Mouse (Mus musculus) kidney, embryonic 16.5 days (tissue): Measurements from ENCODE around the gene Ugt1a7c. TPM values are rescaled to one million over a fixed set of nuclear protein-coding genes. Genes with fewer than 3 reads are reported as not detected.
"Not testable (repeated sequence)": the region's sequence is repeated elsewhere in the genome, so short reads cannot be mapped to it uniquely, and the experiment has no call there.

Experiments used
- ATAC-seq: fragments of 200-750 bp; cut with Nextera tagmentation; 2 replicates; pipeline ENCODE4 v1.8.0; 2017; ENCODE audit warnings: moderate TSS enrichment; ENCODE audit not compliant: low FRiP score, low TSS enrichment
- H3K27ac ChIP-seq: fragments of 300-500 bp; sonication (generic); 2 replicates; pipeline ENCODE4 v1.5.1; 2014; ENCODE audit warnings: low read length
- H3K27me3 ChIP-seq: fragments of 300-500 bp; sonication (generic); 2 replicates; pipeline ENCODE4 v1.6.1; 2014; ENCODE audit warnings: low read length, control low read depth, mixed read lengths; ENCODE audit not compliant: insufficient read depth
- H3K36me3 ChIP-seq: fragments of 300-500 bp; sonication (generic); 2 replicates; pipeline ENCODE4 v1.6.1; 2014; ENCODE audit warnings: low read length, control low read depth, mixed read lengths; ENCODE audit not compliant: insufficient read depth
- H3K4me1 ChIP-seq: fragments of 300-500 bp; sonication (generic); 2 replicates; pipeline ENCODE4 v1.6.1; 2014; ENCODE audit warnings: low read length, control low read depth, mixed read lengths; ENCODE audit not compliant: insufficient read depth
- H3K4me2 ChIP-seq: fragments of 300-500 bp; sonication (generic); replicated peaks from 2 replicates; pipeline ENCODE4 v1.6.1; 2014; ENCODE audit warnings: low read depth, low read length
- H3K4me3 ChIP-seq: fragments of 300-500 bp; sonication (generic); 2 replicates; pipeline ENCODE4 v1.5.1; 2014; ENCODE audit warnings: mild to moderate bottlenecking, low read length
- H3K9ac ChIP-seq: fragments of 300-500 bp; sonication (generic); replicated peaks from 2 replicates; pipeline ENCODE4 v1.6.1; 2014; ENCODE audit warnings: low read length
- H3K9me3 ChIP-seq: fragments of 300-500 bp; sonication (generic); 2 replicates; pipeline ENCODE4 v1.6.1; 2016; ENCODE audit warnings: low read length, control low read depth
- WGBS: fragments of 180-500 bp; shearing (Covaris S2); extraction: QIAGEN DNeasy Blood & Tissue Kit; methylation state at CpG from one replicate; pipeline ENCODE4 v1.1.7; 2014; 5-methylcytosine and 5-hydroxymethylcytosine counted together
- polyA plus RNA-seq: library from polyadenylated mRNA; unstranded; fragments of >200 nt; fragmentation: Nextera tagmentation; extraction: Ambion mirVana; gene quantifications from 2 replicates; pipeline ENCODE4 v1.2.1, GENCODE M21; 2015

Gene Ugt1a7c
- polyA plus RNA-seq, 1 experiment from 2014 or later: 10.9 TPM

DNA sequence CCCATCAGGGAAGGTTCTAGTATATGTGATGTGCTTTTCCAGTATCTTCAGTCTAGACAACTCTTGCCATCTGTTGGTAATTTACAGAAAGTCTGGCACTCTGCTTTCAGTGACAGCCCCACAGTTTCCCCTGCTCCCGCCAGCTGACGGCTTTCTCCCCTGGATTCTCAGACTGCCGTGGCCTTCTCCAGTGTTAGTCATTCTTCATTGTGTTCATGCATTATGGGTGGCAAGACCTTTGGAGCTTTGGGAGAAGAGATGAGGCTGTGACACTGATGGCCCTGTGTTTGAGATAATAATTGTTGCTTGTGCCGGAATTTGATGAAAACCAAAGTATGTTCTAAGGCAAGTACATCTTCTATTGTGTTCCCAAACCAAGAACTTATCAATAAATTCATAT, 123.7 kb downstream of the Ugt1a7c start:
- 50% methylated on average over 4 of the region's 4 CpGs for WGBS
- no peak overlapping the region for H3K4me2 ChIP-seq

GRCm38 (mm10) chr1:88219054-88219453, 124.2 kb downstream of the Ugt1a7c start:
- Histone ChIP-seq H3K27me3 (no peaks in the 10 kb centered on the region), H3K9me3 (peaks cover 35% of the 10 kb centered on the region), H3K4me3 (no peak overlapping the region), H3K27ac (no peak overlapping the region), H3K4me2 (no peak overlapping the region), H3K4me1 (no peaks in the 10 kb centered on the region), H3K9ac (no peak overlapping the region), H3K36me3 (no peaks in the 10 kb centered on the region)
- no peak for ATAC-seq
- 20% methylated on average over 1 of the region's 1 CpGs for WGBS

More for the DNA sequence above, 123.7 kb downstream of the Ugt1a7c start:
- H3K27ac ChIP-seq: no peak overlapping the region
- no peak for ATAC-seq
- no peaks in the 10 kb centered on the region for H3K36me3 ChIP-seq
- no peaks in the 10 kb centered on the region for H3K4me1 ChIP-seq
- no peak overlapping the region for H3K4me3 ChIP-seq
- H3K9me3 ChIP-seq: peaks cover 39% of the 10 kb centered on the region
- H3K9ac ChIP-seq: no peak overlapping the region
- no peaks in the 10 kb centered on the region for H3K27me3 ChIP-seq

DNA sequence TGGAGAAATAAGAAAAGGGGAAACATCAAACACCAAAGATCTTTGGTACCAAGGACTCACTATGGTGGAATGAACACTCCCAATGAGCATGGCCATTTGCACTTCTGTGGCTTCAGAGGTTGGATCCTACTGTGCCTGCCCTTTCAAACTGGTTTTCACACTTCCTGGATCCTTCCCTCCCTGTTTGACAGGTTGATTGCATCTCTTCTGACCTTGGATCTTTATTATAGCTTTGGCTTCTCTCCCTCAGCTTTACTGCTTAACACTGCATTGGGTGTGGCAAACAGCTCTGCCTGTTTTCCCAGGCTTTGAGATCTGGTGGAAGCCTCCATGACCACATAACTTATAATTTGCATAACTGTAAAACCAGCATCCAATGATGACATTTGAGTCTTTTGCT, 125.5 kb downstream of the Ugt1a7c start:
- Histone ChIP-seq H3K4me3 (no peak overlapping the region), H3K4me1 (no peaks in the 10 kb centered on the region), H3K4me2 (no peak overlapping the region), H3K9me3 (peaks cover 26% of the 10 kb centered on the region), H3K9ac (no peak overlapping the region), H3K27ac (no peak overlapping the region), H3K27me3 (no peaks in the 10 kb centered on the region), H3K36me3 (no peaks in the 10 kb centered on the region)
- no peak for ATAC-seq

GRCm38 (mm10) chr1:88222216-88222615, 127.4 kb downstream of the Ugt1a7c start:
- Histone ChIP-seq H3K36me3 (no peaks in the 10 kb centered on the region), H3K27me3 (no peaks in the 10 kb centered on the region), H3K4me2 (no peak overlapping the region), H3K27ac (no peak overlapping the region), H3K9ac (no peak overlapping the region), H3K4me1 (no peaks in the 10 kb centered on the region), H3K9me3 (peaks cover 28% of the 10 kb centered on the region), H3K4me3 (no peak overlapping the region)
- ATAC-seq: no peak
- WGBS: 52% methylated on average over 2 of the region's 2 CpGs

GRCm38 (mm10) chr1:88223011-88223515, 128.2 kb downstream of the Ugt1a7c start:
- H3K36me3 ChIP-seq, H3K4me3 ChIP-seq, H3K27me3 ChIP-seq, H3K4me1 ChIP-seq, H3K9ac ChIP-seq, H3K4me2 ChIP-seq, H3K27ac ChIP-seq, ATAC-seq: not testable (repeated sequence)
- peaks cover 31% of the 10 kb centered on the region for H3K9me3 ChIP-seq

GRCm38 (mm10) chr1:88223591-88223990, 128.7 kb downstream of the Ugt1a7c start:
- Histone ChIP-seq H3K9ac (no peak overlapping the region), H3K4me2 (no peak overlapping the region), H3K4me1 (no peaks in the 10 kb centered on the region), H3K36me3 (no peaks in the 10 kb centered on the region), H3K9me3 (peaks cover 37% of the 10 kb centered on the region), H3K27ac (no peak overlapping the region), H3K4me3 (no peak overlapping the region), H3K27me3 (no peaks in the 10 kb centered on the region)
- 52% methylated on average over 1 of the region's 1 CpGs for WGBS
- ATAC-seq: no peak

- 72% methylated on average over 2 of the region's 2 CpGs for WGBS
- Histone ChIP-seq H3K9ac (no peak overlapping the region), H3K27ac (no peak overlapping the region), H3K27me3 (no peaks in the 10 kb centered on the region), H3K9me3 (peaks cover 43% of the 10 kb centered on the region), H3K4me1 (no peaks in the 10 kb centered on the region), H3K4me3 (no peak overlapping the region), H3K4me2 (no peak overlapping the region), H3K36me3 (no peaks in the 10 kb centered on the region)
- ATAC-seq: no peak
Measured at GRCm38 (mm10) chr1:88224029-88224776, 129.3 kb downstream of the Ugt1a7c start.

- H3K9me3 ChIP-seq: peaks cover 54% of the 10 kb centered on the region
- H3K36me3 ChIP-seq, H3K9ac ChIP-seq, H3K4me1 ChIP-seq, H3K27me3 ChIP-seq, ATAC-seq, H3K4me3 ChIP-seq, H3K4me2 ChIP-seq, H3K27ac ChIP-seq: not testable (repeated sequence)
- WGBS: 36% methylated on average over 2 of the region's 2 CpGs
Measured at GRCm38 (mm10) chr1:88225301-88225700, 130.4 kb downstream of the Ugt1a7c start.

GRCm38 (mm10) chr1:88225741-88226140, 130.9 kb downstream of the Ugt1a7c start:
- peaks cover 58% of the 10 kb centered on the region for H3K9me3 ChIP-seq
- no peak overlapping the region for H3K4me3 ChIP-seq
- no peak overlapping the region for H3K4me2 ChIP-seq
- no peaks in the 10 kb centered on the region for H3K36me3 ChIP-seq
- no peak overlapping the region for H3K27ac ChIP-seq
- no peaks in the 10 kb centered on the region for H3K4me1 ChIP-seq
- no peak for ATAC-seq
- no peak overlapping the region for H3K9ac ChIP-seq
- H3K27me3 ChIP-seq: no peaks in the 10 kb centered on the region

DNA sequence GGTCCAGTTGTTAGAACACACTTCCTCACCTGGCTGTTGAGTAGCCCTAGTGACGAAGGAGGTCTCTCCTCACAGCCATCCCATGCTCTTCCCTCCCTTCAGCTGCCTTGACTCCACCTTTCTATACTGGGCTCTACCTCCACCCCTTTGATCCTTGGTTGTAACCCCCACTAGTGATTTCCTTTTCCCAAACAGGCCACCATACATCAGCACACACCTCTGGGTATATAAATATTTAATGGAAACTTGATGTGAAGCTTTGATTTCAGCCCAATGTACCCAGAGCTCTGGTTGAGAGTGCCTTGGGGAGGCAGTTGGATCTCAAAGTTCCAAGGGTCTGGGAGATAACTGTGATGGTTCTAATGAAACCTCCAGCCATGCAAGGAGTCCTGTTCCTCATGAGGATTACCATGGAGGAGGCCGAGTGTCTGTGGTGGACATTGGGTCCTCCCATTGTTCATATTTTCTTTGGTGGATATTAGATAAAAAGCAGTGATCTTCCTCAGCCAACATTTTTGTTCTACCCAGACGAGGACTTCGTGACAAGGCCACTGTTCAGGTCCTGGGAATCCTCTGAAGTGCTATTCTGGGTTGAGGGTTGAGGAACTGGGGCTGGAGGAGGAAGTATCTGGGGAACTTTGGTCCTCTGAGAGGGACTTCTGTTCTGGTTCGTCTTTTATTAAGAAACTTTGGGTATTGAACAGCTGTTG, 132.0 kb downstream of the Ugt1a7c start, which contains the start of gene Mroh2a:
Gene Mroh2a (plus strand): TSS at position 317 of the 710 bp plus-strand sequence.
- no peaks in the 10 kb centered on the region for H3K36me3 ChIP-seq
- WGBS: 53% methylated on average over 5 of the region's 5 CpGs
- H3K27ac ChIP-seq: no peak within 1 kb of the TSS
- H3K9me3 ChIP-seq: peaks cover 69% of the 10 kb centered on the region
- H3K4me1 ChIP-seq: no peaks in the 10 kb centered on the region
- no peak within 1 kb of the TSS for H3K4me3 ChIP-seq
- no peak within 1 kb of the TSS for H3K9ac ChIP-seq
- ATAC-seq: 0 out of 2 replicates have a peak, but pooled peaks have one; percentile 9
- no peak within 1 kb of the TSS for H3K4me2 ChIP-seq
- no peaks in the 10 kb centered on the region for H3K27me3 ChIP-seq
